Mouse (Mus musculus): ENCODE results near the gene Kctd2. TPM values are rescaled to one million over a fixed set of nuclear protein-coding genes. Genes with fewer than 3 reads are reported as not detected.

The Kctd2 gene
- polyA plus RNA-seq, 1 experiment from 2014 or later: 9.5 TPM

- H3K27ac ChIP-seq (ENCODE audit: low read length): no peak overlapping the region
- H3K27me3 ChIP-seq (ENCODE audit: control insufficient read depth, insufficient read depth, low read length): no peaks in the 10 kb centered on the region
- H3K36me3 ChIP-seq (ENCODE audit: control insufficient read depth, insufficient read depth, low read length): peaks cover 8% of the 10 kb centered on the region; the same call in 1 of the 2 replicates
- H3K9ac ChIP-seq (replicated peaks; ENCODE audit: low read depth, low read length): no peak overlapping the region
- 93% methylated on average over 17 of the region's 17 CpGs for WGBS
- ATAC-seq (ENCODE audit: insufficient number of reproducible peaks, insufficient read depth, low FRiP score, low read depth): no peak
- no peak overlapping the region for H3K4me3 ChIP-seq (ENCODE audit: low read depth, low read length)
- H3K9me3 ChIP-seq (ENCODE audit: control insufficient read depth, low read depth, low read length): no peaks in the 10 kb centered on the region
- H3K4me2 ChIP-seq (replicated peaks; ENCODE audit: low read depth, low read length): no peak overlapping the region
- H3K4me1 ChIP-seq (ENCODE audit: control insufficient read depth, insufficient read depth, low read length): peaks cover 14% of the 10 kb centered on the region
These were observed 13.0 kb upstream of the Kctd2 start for GRCm38 (mm10) chr11:115406858-115407401.

- 77% methylated on average over 6 of the region's 6 CpGs for WGBS
These were observed 11.5 kb upstream of the Kctd2 start for GRCm38 (mm10) chr11:115408266-115408920.

GRCm38 (mm10) chr11:115409556-115409955 lies 10.4 kb upstream of the Kctd2 start:
- no peak overlapping the region for H3K4me3 ChIP-seq (ENCODE audit: low read depth, low read length)
- H3K9ac ChIP-seq (replicated peaks; ENCODE audit: low read depth, low read length): no peak overlapping the region
- H3K4me1 ChIP-seq (ENCODE audit: control insufficient read depth, insufficient read depth, low read length): peaks cover 10% of the 10 kb centered on the region
- H3K27ac ChIP-seq (ENCODE audit: low read length): no peak overlapping the region
- H3K27me3 ChIP-seq (ENCODE audit: control insufficient read depth, insufficient read depth, low read length): no peaks in the 10 kb centered on the region
- no peaks in the 10 kb centered on the region for H3K9me3 ChIP-seq (ENCODE audit: control insufficient read depth, low read depth, low read length)
- no peak overlapping the region for H3K4me2 ChIP-seq (replicated peaks; ENCODE audit: low read depth, low read length)
- 79% methylated on average over 7 of the region's 7 CpGs for WGBS
- no peak for ATAC-seq (ENCODE audit: insufficient number of reproducible peaks, insufficient read depth, low FRiP score, low read depth)
- peaks cover 8% of the 10 kb centered on the region; the same call in 1 of the 2 replicates for H3K36me3 ChIP-seq (ENCODE audit: control insufficient read depth, insufficient read depth, low read length)

More at GRCm38 (mm10) chr11:115408266-115408920, 11.5 kb upstream of the Kctd2 start:
- Histone ChIP-seq H3K27ac (ENCODE audit: low read length) (no peak overlapping the region), H3K4me2 (replicated peaks; ENCODE audit: low read depth, low read length) (no peak overlapping the region), H3K9me3 (ENCODE audit: control insufficient read depth, low read depth, low read length) (no peaks in the 10 kb centered on the region), H3K4me3 (ENCODE audit: low read depth, low read length) (no peak overlapping the region), H3K4me1 (ENCODE audit: control insufficient read depth, insufficient read depth, low read length) (peaks cover 14% of the 10 kb centered on the region), H3K27me3 (ENCODE audit: control insufficient read depth, insufficient read depth, low read length) (no peaks in the 10 kb centered on the region), H3K36me3 (ENCODE audit: control insufficient read depth, insufficient read depth, low read length) (peaks cover 8% of the 10 kb centered on the region; the same call in 1 of the 2 replicates), H3K9ac (replicated peaks; ENCODE audit: low read depth, low read length) (no peak overlapping the region)
- ATAC-seq (ENCODE audit: insufficient number of reproducible peaks, insufficient read depth, low FRiP score, low read depth): no peak

GRCm38 (mm10) chr11:115420336-115421190 lies 635 bp downstream of the Kctd2 start:
- Histone ChIP-seq H3K4me1 (ENCODE audit: control insufficient read depth, insufficient read depth, low read length) (peaks cover 18% of the 10 kb centered on the region), H3K4me3 (ENCODE audit: low read depth, low read length) (peak overlapping the region; percentile 78), H3K9me3 (ENCODE audit: control insufficient read depth, low read depth, low read length) (no peaks in the 10 kb centered on the region), H3K27ac (ENCODE audit: low read length) (peak overlapping the region; percentile 82), H3K27me3 (ENCODE audit: control insufficient read depth, insufficient read depth, low read length) (no peaks in the 10 kb centered on the region), H3K4me2 (replicated peaks; ENCODE audit: low read depth, low read length) (peak overlapping the region; percentile 98), H3K36me3 (ENCODE audit: control insufficient read depth, insufficient read depth, low read length) (peaks cover 26% of the 10 kb centered on the region), H3K9ac (replicated peaks; ENCODE audit: low read depth, low read length) (peak overlapping the region; percentile 96)
- 2% methylated on average over 34 of the region's 45 CpGs for WGBS
- ATAC-seq (ENCODE audit: insufficient number of reproducible peaks, insufficient read depth, low FRiP score, low read depth): peak; percentile 47

- Histone ChIP-seq H3K4me2 (replicated peaks; ENCODE audit: low read depth, low read length) (peak overlapping the region; percentile 98), H3K27ac (ENCODE audit: low read length) (no peak overlapping the region; the same call in 1 of the 2 replicates), H3K36me3 (ENCODE audit: control insufficient read depth, insufficient read depth, low read length) (peaks cover 21% of the 10 kb centered on the region), H3K4me1 (ENCODE audit: control insufficient read depth, insufficient read depth, low read length) (peaks cover 18% of the 10 kb centered on the region), H3K9me3 (ENCODE audit: control insufficient read depth, low read depth, low read length) (no peaks in the 10 kb centered on the region), H3K27me3 (ENCODE audit: control insufficient read depth, insufficient read depth, low read length) (no peaks in the 10 kb centered on the region), H3K9ac (replicated peaks; ENCODE audit: low read depth, low read length) (peak overlapping the region; percentile 96; the same call in 1 of the 2 replicates), H3K4me3 (ENCODE audit: low read depth, low read length) (peak overlapping the region; percentile 78; the same call in 1 of the 2 replicates)
- no peak for ATAC-seq (ENCODE audit: insufficient number of reproducible peaks, insufficient read depth, low FRiP score, low read depth)
- WGBS: 53% methylated on average over 1 of the region's 1 CpGs
These were observed 1.4 kb downstream of the Kctd2 start for GRCm38 (mm10) chr11:115421328-115421727.

- no peak for ATAC-seq (ENCODE audit: insufficient number of reproducible peaks, insufficient read depth, low FRiP score, low read depth)
- Histone ChIP-seq H3K9ac (replicated peaks; ENCODE audit: low read depth, low read length) (no peak overlapping the region), H3K27ac (ENCODE audit: low read length) (no peak overlapping the region), H3K4me2 (replicated peaks; ENCODE audit: low read depth, low read length) (no peak overlapping the region), H3K4me1 (ENCODE audit: control insufficient read depth, insufficient read depth, low read length) (peaks cover 18% of the 10 kb centered on the region), H3K27me3 (ENCODE audit: control insufficient read depth, insufficient read depth, low read length) (no peaks in the 10 kb centered on the region), H3K4me3 (ENCODE audit: low read depth, low read length) (no peak overlapping the region), H3K36me3 (ENCODE audit: control insufficient read depth, insufficient read depth, low read length) (peaks cover 20% of the 10 kb centered on the region; the same call in 1 of the 2 replicates), H3K9me3 (ENCODE audit: control insufficient read depth, low read depth, low read length) (no peaks in the 10 kb centered on the region)
- 88% methylated on average over 16 of the region's 16 CpGs for WGBS
These were observed 2.0 kb downstream of the Kctd2 start for GRCm38 (mm10) chr11:115421972-115422371.

GRCm38 (mm10) chr11:115423091-115423490 lies 3.2 kb downstream of the Kctd2 start:
- no peak overlapping the region for H3K4me3 ChIP-seq (ENCODE audit: low read depth, low read length)
- no peaks in the 10 kb centered on the region for H3K27me3 ChIP-seq (ENCODE audit: control insufficient read depth, insufficient read depth, low read length)
- no peak overlapping the region for H3K4me2 ChIP-seq (replicated peaks; ENCODE audit: low read depth, low read length)
- WGBS: 81% methylated on average over 3 of the region's 3 CpGs
- no peak overlapping the region for H3K9ac ChIP-seq (replicated peaks; ENCODE audit: low read depth, low read length)
- peaks cover 27% of the 10 kb centered on the region; the same call in 1 of the 2 replicates for H3K36me3 ChIP-seq (ENCODE audit: control insufficient read depth, insufficient read depth, low read length)
- H3K4me1 ChIP-seq (ENCODE audit: control insufficient read depth, insufficient read depth, low read length): peaks cover 18% of the 10 kb centered on the region
- H3K9me3 ChIP-seq (ENCODE audit: control insufficient read depth, low read depth, low read length): no peaks in the 10 kb centered on the region
- no peak overlapping the region for H3K27ac ChIP-seq (ENCODE audit: low read length)
- no peak for ATAC-seq (ENCODE audit: insufficient number of reproducible peaks, insufficient read depth, low FRiP score, low read depth)

GRCm38 (mm10) chr11:115424666-115425065 lies 4.7 kb downstream of the Kctd2 start:
- no peak overlapping the region for H3K4me2 ChIP-seq (replicated peaks; ENCODE audit: low read depth, low read length)
- no peak for ATAC-seq (ENCODE audit: insufficient number of reproducible peaks, insufficient read depth, low FRiP score, low read depth)
- no peak overlapping the region for H3K27ac ChIP-seq (ENCODE audit: low read length)
- 89% methylated on average over 7 of the region's 7 CpGs for WGBS
- H3K36me3 ChIP-seq (ENCODE audit: control insufficient read depth, insufficient read depth, low read length): peaks cover 37% of the 10 kb centered on the region
- no peak overlapping the region for H3K4me3 ChIP-seq (ENCODE audit: low read depth, low read length)
- no peak overlapping the region for H3K9ac ChIP-seq (replicated peaks; ENCODE audit: low read depth, low read length)
- no peaks in the 10 kb centered on the region for H3K27me3 ChIP-seq (ENCODE audit: control insufficient read depth, insufficient read depth, low read length)
- H3K4me1 ChIP-seq (ENCODE audit: control insufficient read depth, insufficient read depth, low read length): peaks cover 8% of the 10 kb centered on the region
- H3K9me3 ChIP-seq (ENCODE audit: control insufficient read depth, low read depth, low read length): no peaks in the 10 kb centered on the region

Data from stomach, embryonic 14.5 days (tissue).